Mouse (Mus musculus) heart, embryonic 11.5 days (tissue): Measurements from ENCODE around the gene Ubac2. TPM values are rescaled to one million over a fixed set of nuclear protein-coding genes. Genes with fewer than 3 reads are reported as not detected.

Experiments
- ATAC-seq: fragments of 200-750 bp; cut with Nextera tagmentation; replicated peaks from 2 replicates; pipeline ENCODE4 v1.8.0; 2017; ENCODE audit warnings: moderate library complexity; ENCODE audit not compliant: insufficient number of reproducible peaks, low FRiP score, low TSS enrichment
- H3K27ac ChIP-seq: fragments of 300-500 bp; sonication (generic); 2 replicates; pipeline ENCODE4 v1.5.1; 2014; ENCODE audit warnings: mild to moderate bottlenecking, low read depth, low read length
- H3K27me3 ChIP-seq: fragments of 300-500 bp; sonication (generic); 2 replicates; pipeline ENCODE4 v1.6.1; 2014; ENCODE audit warnings: mild to moderate bottlenecking, low read length, mixed read lengths; ENCODE audit not compliant: control insufficient read depth, insufficient read depth
- H3K36me3 ChIP-seq: fragments of 300-500 bp; sonication (generic); 2 replicates; pipeline ENCODE4 v1.6.1; 2014; ENCODE audit warnings: mild to moderate bottlenecking, low read length, moderate library complexity, mixed read lengths; ENCODE audit not compliant: control insufficient read depth, insufficient read depth
- H3K4me1 ChIP-seq: fragments of 300-500 bp; sonication (generic); 2 replicates; pipeline ENCODE4 v1.6.1; 2014; ENCODE audit warnings: low read length; ENCODE audit not compliant: control insufficient read depth, insufficient read depth
- H3K4me2 ChIP-seq: fragments of 300-500 bp; sonication (generic); 2 replicates; pipeline ENCODE4 v1.6.1; 2014; ENCODE audit warnings: mild to moderate bottlenecking, moderate library complexity
- H3K4me3 ChIP-seq: fragments of 300-500 bp; sonication (generic); 2 replicates; pipeline ENCODE4 v1.5.1; 2014; ENCODE audit warnings: low read depth, low read length
- H3K9ac ChIP-seq: fragments of 300-500 bp; sonication (generic); 2 replicates; pipeline ENCODE4 v1.6.1; 2014; ENCODE audit warnings: mild to moderate bottlenecking, low read depth, low read length, moderate library complexity
- H3K9me3 ChIP-seq: fragments of 300-500 bp; sonication (generic); replicated peaks from 2 replicates; pipeline ENCODE4 v1.6.1; 2016; ENCODE audit warnings: low read length; ENCODE audit not compliant: control insufficient read depth
- WGBS: fragments of 180-500 bp; shearing (Covaris S2); extraction: QIAGEN DNeasy Blood & Tissue Kit; methylation state at CpG from one replicate; pipeline ENCODE4 v1.1.7; 2014; ENCODE audit not compliant: insufficient replicate concordance; 5-methylcytosine and 5-hydroxymethylcytosine counted together
- polyA plus RNA-seq: library from polyadenylated mRNA; unstranded; fragments of >200 nt; fragmentation: Nextera tagmentation; extraction: Ambion mirVana; gene quantifications from 2 replicates; pipeline ENCODE4 v1.2.1, GENCODE M21; 2014

The Ubac2 gene
- polyA plus RNA-seq, 1 experiment from 2014 or later: 63.4 TPM

GRCm38 (mm10) chr14:121922016-121922415, 43.6 kb downstream of the Ubac2 start:
- no peaks in the 10 kb centered on the region for H3K9me3 ChIP-seq
- no peak for ATAC-seq
- no peak overlapping the region for H3K9ac ChIP-seq
- H3K4me2 ChIP-seq: no peak overlapping the region
- H3K4me1 ChIP-seq: peaks cover 11% of the 10 kb centered on the region
- H3K27ac ChIP-seq: no peak overlapping the region
- H3K27me3 ChIP-seq: no peaks in the 10 kb centered on the region
- 86% methylated on average over 4 of the region's 4 CpGs for WGBS
- peaks cover 6% of the 10 kb centered on the region; the same call in 1 of the 2 replicates for H3K36me3 ChIP-seq
- H3K4me3 ChIP-seq: no peak overlapping the region

GRCm38 (mm10) chr14:121922731-121923130, 44.3 kb downstream of the Ubac2 start:
- H3K9me3 ChIP-seq: no peaks in the 10 kb centered on the region
- no peak for ATAC-seq
- H3K9ac ChIP-seq: no peak overlapping the region
- H3K27me3 ChIP-seq: no peaks in the 10 kb centered on the region
- no peak overlapping the region for H3K4me3 ChIP-seq
- peaks cover 11% of the 10 kb centered on the region for H3K4me1 ChIP-seq
- H3K36me3 ChIP-seq: no peaks in the 10 kb centered on the region
- 78% methylated on average over 4 of the region's 4 CpGs for WGBS
- no peak overlapping the region for H3K4me2 ChIP-seq
- H3K27ac ChIP-seq: no peak overlapping the region

- H3K36me3 ChIP-seq: no peaks in the 10 kb centered on the region
- no peaks in the 10 kb centered on the region for H3K27me3 ChIP-seq
- ATAC-seq: no peak
- H3K4me2 ChIP-seq: no peak overlapping the region
- no peak overlapping the region for H3K4me3 ChIP-seq
- no peaks in the 10 kb centered on the region for H3K9me3 ChIP-seq
- H3K4me1 ChIP-seq: peaks cover 16% of the 10 kb centered on the region
- WGBS: 70% methylated on average over 6 of the region's 6 CpGs
- H3K27ac ChIP-seq: no peak overlapping the region
- no peak overlapping the region for H3K9ac ChIP-seq
Measured at GRCm38 (mm10) chr14:121924876-121925275, 46.5 kb downstream of the Ubac2 start.

- WGBS: 79% methylated on average over 6 of the region's 6 CpGs
- Histone ChIP-seq H3K4me3 (no peak overlapping the region), H3K9ac (no peak overlapping the region), H3K4me2 (no peak overlapping the region), H3K9me3 (no peaks in the 10 kb centered on the region), H3K4me1 (peaks cover 14% of the 10 kb centered on the region; the same call in 1 of the 2 replicates), H3K27ac (no peak overlapping the region), H3K27me3 (no peaks in the 10 kb centered on the region), H3K36me3 (no peaks in the 10 kb centered on the region)
- no peak for ATAC-seq
Measured at GRCm38 (mm10) chr14:121926901-121927300, 48.5 kb downstream of the Ubac2 start.

- Histone ChIP-seq H3K36me3 (no peaks in the 10 kb centered on the region), H3K9ac (no peak overlapping the region), H3K27ac (no peak overlapping the region), H3K9me3 (no peaks in the 10 kb centered on the region), H3K4me1 (peaks cover 14% of the 10 kb centered on the region; the same call in 1 of the 2 replicates), H3K4me3 (no peak overlapping the region), H3K27me3 (no peaks in the 10 kb centered on the region), H3K4me2 (no peak overlapping the region)
- no peak for ATAC-seq
- WGBS: 90% methylated on average over 8 of the region's 8 CpGs
Measured at GRCm38 (mm10) chr14:121927451-121927850, 49.0 kb downstream of the Ubac2 start.

- H3K27ac ChIP-seq: no peak overlapping the region
Measured at GRCm38 (mm10) chr14:121928375-121929137, 50.1 kb downstream of the Ubac2 start.

GRCm38 (mm10) chr14:121929243-121929951, 51.0 kb downstream of the Ubac2 start:
- H3K27ac ChIP-seq: no peak overlapping the region

More at GRCm38 (mm10) chr14:121928375-121929137, 50.1 kb downstream of the Ubac2 start:
- no peaks in the 10 kb centered on the region for H3K27me3 ChIP-seq
- ATAC-seq: no peak
- H3K9me3 ChIP-seq: no peaks in the 10 kb centered on the region
- H3K9ac ChIP-seq: no peak overlapping the region
- 46% methylated on average over 8 of the region's 8 CpGs for WGBS
- peaks cover 14% of the 10 kb centered on the region; the same call in 1 of the 2 replicates for H3K4me1 ChIP-seq
- no peaks in the 10 kb centered on the region for H3K36me3 ChIP-seq
- no peak overlapping the region for H3K4me2 ChIP-seq
- no peak overlapping the region for H3K4me3 ChIP-seq

GRCm38 (mm10) chr14:121930731-121931383, 52.4 kb downstream of the Ubac2 start:
- no peak for ATAC-seq
- Histone ChIP-seq H3K9me3 (no peaks in the 10 kb centered on the region; the same call in 1 of the 2 replicates), H3K4me3 (no peak overlapping the region), H3K4me2 (no peak overlapping the region), H3K36me3 (peaks cover 3% of the 10 kb centered on the region; the same call in 1 of the 2 replicates), H3K9ac (no peak overlapping the region), H3K27ac (no peak overlapping the region), H3K27me3 (no peaks in the 10 kb centered on the region), H3K4me1 (peaks cover 14% of the 10 kb centered on the region; the same call in 1 of the 2 replicates)
- WGBS: 60% methylated on average over 7 of the region's 7 CpGs

More at GRCm38 (mm10) chr14:121929243-121929951, 51.0 kb downstream of the Ubac2 start:
- Histone ChIP-seq H3K4me3 (no peak overlapping the region), H3K9ac (no peak overlapping the region), H3K4me1 (peaks cover 14% of the 10 kb centered on the region; the same call in 1 of the 2 replicates), H3K9me3 (no peaks in the 10 kb centered on the region), H3K27me3 (no peaks in the 10 kb centered on the region), H3K36me3 (no peaks in the 10 kb centered on the region), H3K4me2 (no peak overlapping the region)
- no peak for ATAC-seq
- WGBS: 45% methylated on average over 12 of the region's 12 CpGs
